Mouse (Mus musculus) lung, postnatal 0 days (tissue): ENCODE data around the gene Prrc2c. TPM values are rescaled to one million over a fixed set of nuclear protein-coding genes. Genes with fewer than 3 reads are reported as not detected.

ENCODE experiments used
- ATAC-seq: fragments of 200-750 bp; cut with Nextera tagmentation; 2 replicates; pipeline ENCODE4 v1.8.0; 2017; ENCODE audit warnings: moderate library complexity
- DNase-seq: peaks from one replicate; pipeline ENCODE4 v3.0.0-alpha.2; 2016; ENCODE audit warnings: low spot score
- H3K27ac ChIP-seq: fragments of 300-500 bp; sonication (generic); 2 replicates; pipeline ENCODE4 v1.5.1; 2014; ENCODE audit warnings: antibody characterized with exemption, mild to moderate bottlenecking, low read length, mixed read lengths
- H3K27me3 ChIP-seq: fragments of 300-500 bp; sonication (generic); replicated peaks from 2 replicates; pipeline ENCODE4 v1.6.1; 2014; ENCODE audit warnings: low read length, mixed read lengths; ENCODE audit not compliant: insufficient read depth
- H3K36me3 ChIP-seq: fragments of 300-500 bp; sonication (generic); 2 replicates; pipeline ENCODE4 v1.6.1; 2014; ENCODE audit warnings: low read length, mixed read lengths; ENCODE audit not compliant: insufficient read depth
- H3K4me1 ChIP-seq: fragments of 300-500 bp; sonication (generic); 2 replicates; pipeline ENCODE4 v1.6.1; 2014; ENCODE audit warnings: antibody characterized with exemption, low read depth, low read length, mixed read lengths; ENCODE audit not compliant: insufficient read depth
- H3K4me2 ChIP-seq: fragments of 300-500 bp; sonication (generic); replicated peaks from 2 replicates; pipeline ENCODE4 v1.6.1; 2014; ENCODE audit warnings: low read depth, mild to moderate bottlenecking, low read length, moderate library complexity, mixed read lengths
- H3K4me3 ChIP-seq: fragments of 300-500 bp; sonication (generic); 2 replicates; pipeline ENCODE4 v1.5.1; 2014; ENCODE audit warnings: low read depth, low read length
- H3K9ac ChIP-seq: fragments of 300-500 bp; sonication (generic); replicated peaks from 2 replicates; pipeline ENCODE4 v1.6.1; 2014; ENCODE audit warnings: low read depth, mild to moderate bottlenecking
- H3K9me3 ChIP-seq: fragments of 300-500 bp; sonication (generic); 2 replicates; pipeline ENCODE4 v1.6.1; 2016; ENCODE audit warnings: low read length, mixed read lengths
- CTCF ChIP-seq: IDR thresholded peaks from 2 replicates; pipeline ENCODE4 v1.5.1; 2016; ENCODE audit warnings: antibody characterized with exemption, mild to moderate bottlenecking
- EP300 ChIP-seq: IDR thresholded peaks from 2 replicates; pipeline ENCODE4 v1.6.1; 2016; ENCODE audit warnings: antibody characterized with exemption, mild to moderate bottlenecking, control low read depth
- WGBS: fragments of 180-500 bp; shearing (Covaris S2); extraction: QIAGEN DNeasy Blood & Tissue Kit; methylation state at CpG from one replicate; pipeline ENCODE4 v1.1.7; 2014; 5-methylcytosine and 5-hydroxymethylcytosine counted together
- polyA plus RNA-seq: library from polyadenylated mRNA; unstranded; fragments of >200 nt; fragmentation: Nextera tagmentation; extraction: Ambion mirVana; gene quantifications from 2 replicates; pipeline ENCODE4 v1.2.1, GENCODE M21; 2015

Prrc2c gene
- polyA plus RNA-seq, 1 experiment from 2014 or later, result 108 TPM

- ATAC-seq, result no peak
- Histone ChIP-seq H3K4me1 (peaks cover 18% of the 10 kb centered on the region), H3K4me2 (peak overlapping the region; percentile 78), H3K36me3 (no peaks in the 10 kb centered on the region), H3K27ac (no peak overlapping the region), H3K9ac (peak overlapping the region; percentile 98; the same call in 1 of the 2 replicates), H3K27me3 (no peaks in the 10 kb centered on the region), H3K9me3 (no peaks in the 10 kb centered on the region), H3K4me3 (peak overlapping the region; percentile 97)
- WGBS, result 2% methylated on average over 2 of the region's 2 CpGs
- no peak for TF ChIP-seq CTCF
- TF ChIP-seq EP300, result no peak
- DNase-seq, result peak; percentile 58
Observed at GRCm38 (mm10) chr1:162738472-162738871, 1.9 kb downstream of the Prrc2c start.

GRCm38 (mm10) chr1:162735084-162735483 is 5.3 kb downstream of the Prrc2c start:
- no peak overlapping the region for H3K27ac ChIP-seq

GRCm38 (mm10) chr1:162734283-162734682 is 6.1 kb downstream of the Prrc2c start:
- Histone ChIP-seq H3K27me3 (no peaks in the 10 kb centered on the region), H3K27ac (no peak overlapping the region), H3K4me1 (peaks cover 18% of the 10 kb centered on the region), H3K9me3 (no peaks in the 10 kb centered on the region), H3K9ac (no peak overlapping the region), H3K36me3 (no peaks in the 10 kb centered on the region), H3K4me2 (no peak overlapping the region), H3K4me3 (no peak overlapping the region)
- WGBS, result 63% methylated on average over 1 of the region's 1 CpGs
- DNase-seq (no peak), ATAC-seq (no peak)
- TF ChIP-seq EP300 (no peak), CTCF (no peak)

More at GRCm38 (mm10) chr1:162735084-162735483, 5.3 kb downstream of the Prrc2c start:
- no peak overlapping the region for H3K4me3 ChIP-seq
- no peaks in the 10 kb centered on the region for H3K36me3 ChIP-seq
- TF ChIP-seq EP300, result no peak
- TF ChIP-seq CTCF, result no peak
- no peaks in the 10 kb centered on the region for H3K9me3 ChIP-seq
- H3K4me2 ChIP-seq, result no peak overlapping the region
- WGBS, result 50% methylated on average over 4 of the region's 4 CpGs
- H3K4me1 ChIP-seq, result peaks cover 18% of the 10 kb centered on the region
- no peak for DNase-seq
- no peak overlapping the region for H3K9ac ChIP-seq
- no peaks in the 10 kb centered on the region for H3K27me3 ChIP-seq
- no peak for ATAC-seq

- Histone ChIP-seq H3K4me3 (no peak overlapping the region), H3K4me2 (no peak overlapping the region), H3K9me3 (no peaks in the 10 kb centered on the region), H3K27ac (no peak overlapping the region), H3K36me3 (no peaks in the 10 kb centered on the region), H3K4me1 (peaks cover 6% of the 10 kb centered on the region; the same call in 1 of the 2 replicates), H3K9ac (no peak overlapping the region), H3K27me3 (no peaks in the 10 kb centered on the region)
- WGBS, result 79% methylated on average over 4 of the region's 4 CpGs
- DNase-seq, result no peak
- TF ChIP-seq CTCF, result no peak
- TF ChIP-seq EP300, result no peak
- ATAC-seq, result no peak
Observed at GRCm38 (mm10) chr1:162732041-162732440, 8.3 kb downstream of the Prrc2c start.

- Histone ChIP-seq H3K9me3 (no peaks in the 10 kb centered on the region), H3K4me3 (no peak overlapping the region), H3K4me1 (no peaks in the 10 kb centered on the region), H3K27ac (no peak overlapping the region), H3K27me3 (no peaks in the 10 kb centered on the region), H3K36me3 (no peaks in the 10 kb centered on the region), H3K4me2 (no peak overlapping the region), H3K9ac (no peak overlapping the region)
- TF ChIP-seq EP300, result no peak
- no peak for TF ChIP-seq CTCF
- 75% methylated on average over 2 of the region's 2 CpGs for WGBS
- DNase-seq (no peak), ATAC-seq (no peak)
Observed at GRCm38 (mm10) chr1:162729436-162729835, 10.9 kb downstream of the Prrc2c start.

- no peak for TF ChIP-seq EP300
- TF ChIP-seq CTCF, result no peak
- no peak for DNase-seq
- Histone ChIP-seq H3K4me3 (no peak overlapping the region), H3K4me1 (no peaks in the 10 kb centered on the region), H3K9ac (no peak overlapping the region), H3K36me3 (no peaks in the 10 kb centered on the region), H3K9me3 (no peaks in the 10 kb centered on the region), H3K27me3 (no peaks in the 10 kb centered on the region), H3K27ac (no peak overlapping the region), H3K4me2 (no peak overlapping the region)
- 76% methylated on average over 6 of the region's 6 CpGs for WGBS
- ATAC-seq, result no peak
Observed at GRCm38 (mm10) chr1:162727981-162728380, 12.4 kb downstream of the Prrc2c start.

GRCm38 (mm10) chr1:162723610-162724009 is 16.7 kb downstream of the Prrc2c start:
- Histone ChIP-seq H3K4me3 (no peak overlapping the region), H3K4me2 (no peak overlapping the region), H3K36me3 (peaks cover 13% of the 10 kb centered on the region), H3K27me3 (no peaks in the 10 kb centered on the region), H3K9me3 (no peaks in the 10 kb centered on the region), H3K4me1 (no peaks in the 10 kb centered on the region), H3K27ac (no peak overlapping the region), H3K9ac (no peak overlapping the region)
- DNase-seq, result no peak
- no peak for TF ChIP-seq EP300
- TF ChIP-seq CTCF, result no peak
- no peak for ATAC-seq
